Mouse (Mus musculus): ENCODE measurements at regions not wholly inside any gene's neighbourhood (a gene's known extent, or its start where the extent isn't known, plus 50 kb on each side); places are given as distances from the start of the nearest gene placed in this dataset.

DNA sequence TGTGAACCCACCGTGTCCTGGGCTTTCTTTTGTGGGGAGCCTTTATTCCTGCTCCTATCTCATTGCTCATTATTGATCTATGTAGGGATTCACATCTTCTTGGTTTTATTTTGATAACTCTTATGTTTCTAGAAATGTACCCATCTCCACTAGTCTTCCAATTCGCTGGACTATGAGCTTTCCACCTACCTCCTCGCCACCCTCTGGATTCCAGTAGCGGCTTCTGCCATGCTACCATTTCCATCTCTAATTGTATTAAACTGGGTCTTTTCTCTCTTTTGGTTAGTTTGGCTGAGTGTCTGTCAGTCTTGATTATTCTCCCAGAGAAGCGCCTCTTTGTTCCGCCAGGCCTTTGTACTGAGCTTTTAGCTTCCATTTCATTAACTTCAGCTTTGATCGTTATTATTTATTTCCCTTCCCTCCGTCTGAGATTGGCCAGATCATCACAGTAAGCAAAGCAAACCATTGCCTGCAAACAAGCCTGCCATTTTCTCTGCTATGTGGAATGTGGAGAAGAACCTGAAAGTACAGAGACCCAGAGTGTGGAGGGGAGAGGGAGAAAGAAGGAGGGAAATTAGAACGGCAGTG is 213.2 kb upstream of the Pabpc6 start:
- no peaks in the 10 kb centered on the region for H3K4me1 ChIP-seq
- H3K4me2 ChIP-seq (replicated peaks) = no peak overlapping the region
- H3K27ac ChIP-seq (replicated peaks) = no peak overlapping the region
- H3K27me3 ChIP-seq = no peaks in the 10 kb centered on the region
- H3K9ac ChIP-seq = no peak overlapping the region
- no peaks in the 10 kb centered on the region for H3K36me3 ChIP-seq
- no peaks in the 10 kb centered on the region for H3K9me3 ChIP-seq (replicated peaks)
- no peak for ATAC-seq (ENCODE audit: insufficient number of reproducible peaks, low FRiP score, low TSS enrichment, low read depth)
- 68% methylated on average over 9 of the region's 9 CpGs for WGBS
- H3K4me3 ChIP-seq (replicated peaks) = no peak overlapping the region

DNA sequence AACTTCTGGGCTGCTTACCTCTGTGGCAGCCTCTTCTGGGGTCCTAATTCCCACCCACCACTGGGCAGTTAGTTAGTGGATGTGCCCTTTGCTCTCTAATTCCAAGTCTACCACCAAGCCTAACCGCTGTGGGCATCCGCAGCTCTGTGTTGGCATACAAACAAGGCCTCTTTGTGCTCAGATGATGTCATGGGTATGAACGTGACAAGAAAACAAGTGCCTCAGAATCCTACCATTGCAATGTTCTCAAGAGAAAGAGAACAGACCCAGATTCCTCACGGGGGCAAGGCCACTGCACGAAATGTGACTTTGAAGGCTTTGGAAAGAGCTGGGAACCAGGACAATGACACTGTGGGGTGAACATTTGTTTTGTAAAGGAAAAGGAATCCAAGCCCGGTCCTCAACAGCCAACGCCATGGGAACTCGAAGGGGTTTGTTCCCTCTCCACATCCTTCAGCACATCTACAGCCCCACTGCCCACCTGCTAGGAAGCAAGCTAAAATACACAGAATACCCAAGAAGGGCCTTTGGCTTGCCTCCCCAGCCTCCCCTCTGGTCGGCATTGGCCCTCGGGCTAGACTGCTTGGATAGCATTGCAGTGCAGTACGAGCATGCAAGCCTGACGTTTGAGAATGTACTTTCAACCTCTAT is 210.2 kb upstream of the Pabpc6 start:
- WGBS = 72% methylated on average over 12 of the region's 12 CpGs
- Histone ChIP-seq H3K36me3 (no peaks in the 10 kb centered on the region), H3K9me3 (replicated peaks) (no peaks in the 10 kb centered on the region), H3K9ac (no peak overlapping the region), H3K4me3 (replicated peaks) (no peak overlapping the region), H3K27me3 (no peaks in the 10 kb centered on the region), H3K4me1 (no peaks in the 10 kb centered on the region), H3K27ac (replicated peaks) (no peak overlapping the region), H3K4me2 (replicated peaks) (no peak overlapping the region)
- no peak for ATAC-seq (ENCODE audit: insufficient number of reproducible peaks, low FRiP score, low TSS enrichment, low read depth)

DNA sequence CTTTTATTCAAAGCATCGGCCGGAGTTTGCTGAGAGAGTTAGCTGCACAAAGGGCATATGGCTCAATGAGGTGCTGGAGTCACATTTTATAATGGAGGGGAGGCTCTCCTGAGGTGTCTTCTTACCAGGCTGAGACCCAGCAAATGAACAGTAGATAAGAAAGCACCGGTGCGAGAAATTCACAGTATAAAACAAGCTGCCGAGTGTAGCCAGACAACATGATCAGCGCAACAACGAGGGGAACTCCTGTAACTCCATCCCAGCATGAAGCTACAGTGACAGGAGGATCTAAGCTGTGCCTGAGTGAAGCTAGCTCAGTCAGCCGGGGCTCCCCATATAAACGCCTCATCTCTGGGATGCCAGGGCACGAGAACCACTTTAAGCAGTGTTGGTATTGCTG is 204.2 kb upstream of the Pabpc6 start:
- no peaks in the 10 kb centered on the region for H3K9me3 ChIP-seq (replicated peaks)
- H3K36me3 ChIP-seq = no peaks in the 10 kb centered on the region
- no peak overlapping the region for H3K4me2 ChIP-seq (replicated peaks)
- WGBS = 76% methylated on average over 10 of the region's 10 CpGs
- H3K4me3 ChIP-seq (replicated peaks) = no peak overlapping the region
- H3K27me3 ChIP-seq = no peaks in the 10 kb centered on the region
- H3K9ac ChIP-seq = no peak overlapping the region
- ATAC-seq (ENCODE audit: insufficient number of reproducible peaks, low FRiP score, low TSS enrichment, low read depth) = no peak
- no peak overlapping the region for H3K27ac ChIP-seq (replicated peaks)
- no peaks in the 10 kb centered on the region for H3K4me1 ChIP-seq

DNA sequence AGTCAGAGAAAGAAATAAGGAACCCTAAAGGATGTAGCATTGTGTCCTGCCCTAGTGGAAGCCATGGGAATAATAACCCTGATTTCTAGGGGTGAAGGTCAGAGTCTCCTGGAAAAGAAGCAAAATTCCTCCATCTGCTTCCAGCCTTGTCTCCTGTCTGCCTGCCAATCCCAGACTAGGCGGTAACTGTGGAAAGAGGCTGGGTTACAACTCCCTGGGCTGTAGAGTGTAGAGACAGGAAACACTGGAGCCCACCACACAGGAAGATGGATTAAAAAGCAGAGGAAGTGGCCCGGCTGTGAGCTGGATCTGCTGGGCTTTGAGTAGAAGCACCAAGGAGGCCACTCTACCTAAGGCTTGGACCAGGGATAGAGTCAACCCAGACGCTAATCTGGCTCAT is 200.7 kb upstream of the Pabpc6 start:
- H3K9ac ChIP-seq = no peak overlapping the region
- no peak overlapping the region for H3K4me3 ChIP-seq (replicated peaks)
- H3K27ac ChIP-seq (replicated peaks) = no peak overlapping the region
- no peaks in the 10 kb centered on the region for H3K4me1 ChIP-seq
- 74% methylated on average over 3 of the region's 3 CpGs for WGBS
- H3K36me3 ChIP-seq = no peaks in the 10 kb centered on the region
- H3K27me3 ChIP-seq = no peaks in the 10 kb centered on the region
- H3K9me3 ChIP-seq (replicated peaks) = no peaks in the 10 kb centered on the region
- H3K4me2 ChIP-seq (replicated peaks) = no peak overlapping the region
- ATAC-seq (ENCODE audit: insufficient number of reproducible peaks, low FRiP score, low TSS enrichment, low read depth) = no peak

DNA sequence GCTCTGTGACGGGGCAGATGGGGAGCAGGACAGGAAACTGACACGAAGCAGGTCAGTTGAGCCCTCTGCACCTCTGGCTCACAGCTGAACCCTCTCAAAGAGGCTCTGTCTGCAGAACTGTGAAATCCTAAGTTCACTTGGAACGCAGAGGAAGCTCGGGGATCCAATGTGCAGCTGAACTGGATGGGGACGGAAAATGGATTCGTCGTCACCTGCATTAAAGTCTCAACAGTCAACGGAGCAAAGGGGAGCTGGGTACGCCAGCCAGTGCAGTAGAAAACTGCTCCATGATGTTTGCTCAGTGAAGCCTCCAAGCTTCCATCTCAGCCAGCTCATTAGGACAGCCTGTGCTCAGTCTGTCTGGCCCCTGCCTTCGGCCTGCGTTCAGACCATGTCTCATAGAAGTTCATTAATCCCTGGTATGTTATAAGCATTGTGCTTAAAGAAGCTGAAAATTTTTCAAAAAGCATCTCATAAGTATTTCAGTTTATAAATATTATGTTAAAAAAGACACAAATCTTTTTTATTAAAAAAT is 199.3 kb upstream of the Pabpc6 start:
- Histone ChIP-seq H3K4me1 (no peaks in the 10 kb centered on the region), H3K9ac (no peak overlapping the region), H3K4me3 (replicated peaks) (no peak overlapping the region), H3K4me2 (replicated peaks) (no peak overlapping the region), H3K27me3 (no peaks in the 10 kb centered on the region), H3K9me3 (replicated peaks) (no peaks in the 10 kb centered on the region), H3K27ac (replicated peaks) (no peak overlapping the region), H3K36me3 (no peaks in the 10 kb centered on the region)
- no peak for ATAC-seq (ENCODE audit: insufficient number of reproducible peaks, low FRiP score, low TSS enrichment, low read depth)
- 75% methylated on average over 11 of the region's 11 CpGs for WGBS

DNA sequence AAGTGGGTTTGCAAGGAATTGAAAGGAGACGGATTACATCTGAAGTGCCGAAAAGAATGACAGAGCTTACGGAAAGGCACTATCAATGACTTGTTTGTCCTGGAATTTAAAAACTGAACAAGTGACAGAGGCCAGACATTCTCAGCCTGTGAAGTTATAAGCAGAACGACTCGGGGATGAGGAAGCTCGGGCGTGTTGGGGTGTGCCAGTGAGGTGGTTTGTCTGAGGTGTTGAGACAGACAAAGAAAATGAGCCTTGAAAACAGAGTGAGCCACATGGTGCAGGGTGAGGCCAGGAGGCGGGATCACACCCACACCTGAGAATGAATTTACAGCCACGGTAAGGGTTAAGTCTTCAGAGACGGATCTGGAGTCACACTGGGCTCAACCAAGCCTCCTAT is 194.7 kb upstream of the Pabpc6 start:
- no peak overlapping the region for H3K27ac ChIP-seq (replicated peaks)
- H3K4me3 ChIP-seq (replicated peaks) = no peak overlapping the region
- no peaks in the 10 kb centered on the region for H3K9me3 ChIP-seq (replicated peaks)
- 61% methylated on average over 10 of the region's 10 CpGs for WGBS
- no peak for ATAC-seq (ENCODE audit: insufficient number of reproducible peaks, low FRiP score, low TSS enrichment, low read depth)
- H3K4me1 ChIP-seq = no peaks in the 10 kb centered on the region
- no peak overlapping the region for H3K9ac ChIP-seq
- H3K36me3 ChIP-seq = no peaks in the 10 kb centered on the region
- no peaks in the 10 kb centered on the region for H3K27me3 ChIP-seq
- H3K4me2 ChIP-seq (replicated peaks) = no peak overlapping the region

DNA sequence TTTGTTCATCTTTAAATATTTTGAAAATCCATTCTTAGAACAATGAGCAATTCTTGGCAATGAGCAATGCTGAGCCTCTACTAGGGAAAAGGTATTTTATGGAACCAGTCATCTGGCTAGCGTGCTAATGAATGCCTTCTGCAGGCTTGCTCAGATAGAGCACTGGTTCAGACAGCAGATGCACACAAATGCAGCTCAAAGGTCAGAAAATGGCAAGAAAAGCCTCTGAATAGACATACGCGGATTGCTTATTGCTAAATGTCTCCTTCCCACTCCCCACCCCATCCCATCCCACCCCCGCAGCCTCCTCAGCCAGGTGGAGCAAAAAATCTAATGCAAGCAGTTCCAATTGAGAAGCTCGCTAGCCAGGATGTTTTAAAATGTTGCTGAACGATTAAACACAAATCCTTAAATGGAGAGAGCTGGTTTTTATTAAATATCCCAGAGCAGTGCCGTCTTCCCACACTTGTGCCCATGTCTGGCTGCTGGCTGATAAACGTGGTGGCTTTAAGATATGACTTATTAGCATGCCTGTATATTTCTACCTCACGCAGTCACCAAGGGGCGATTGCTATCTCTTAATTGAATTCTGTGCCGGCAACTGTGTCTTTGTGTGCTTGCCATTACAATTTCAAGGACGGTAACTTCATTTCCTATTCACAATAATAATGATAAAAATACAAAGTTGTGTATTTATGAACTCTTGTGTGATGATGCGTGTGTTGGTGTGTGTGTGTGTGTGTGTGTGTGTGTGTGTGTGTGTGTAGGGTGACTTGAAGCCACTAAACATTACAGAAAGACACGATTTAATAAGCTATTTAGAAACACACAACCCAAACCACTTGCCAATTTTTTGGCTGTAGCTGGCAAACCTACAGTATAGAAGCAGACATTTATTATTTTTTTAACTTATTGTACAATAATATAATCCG is 192.7 kb upstream of the Pabpc6 start:
- ATAC-seq (ENCODE audit: insufficient number of reproducible peaks, low FRiP score, low TSS enrichment, low read depth) = no peak
- no peaks in the 10 kb centered on the region for H3K27me3 ChIP-seq
- no peaks in the 10 kb centered on the region for H3K36me3 ChIP-seq
- H3K9me3 ChIP-seq (replicated peaks) = no peaks in the 10 kb centered on the region
- no peak overlapping the region for H3K4me3 ChIP-seq (replicated peaks)
- H3K4me1 ChIP-seq = no peaks in the 10 kb centered on the region
- no peak overlapping the region for H3K9ac ChIP-seq
- 63% methylated on average over 15 of the region's 15 CpGs for WGBS
- no peak overlapping the region for H3K27ac ChIP-seq (replicated peaks)
- H3K4me2 ChIP-seq (replicated peaks) = no peak overlapping the region

DNA sequence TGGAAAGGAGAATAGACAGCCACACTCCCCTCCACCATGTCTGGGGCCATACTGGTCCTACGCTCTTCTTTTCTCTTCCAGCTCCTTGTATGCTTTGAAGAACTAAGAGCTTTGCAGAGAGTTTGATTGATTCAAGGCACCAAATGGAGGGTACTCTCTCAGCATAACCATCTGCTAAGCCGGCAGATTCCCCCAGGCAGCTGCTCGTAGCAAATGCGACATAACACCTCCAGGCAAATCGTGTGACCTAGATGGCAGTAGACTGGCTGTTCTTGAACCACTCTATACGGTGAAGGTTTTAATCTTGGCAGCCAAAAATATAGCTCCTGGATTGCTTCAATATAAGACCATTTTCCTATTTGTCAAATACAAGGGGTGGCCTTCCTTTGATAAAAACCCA is 191.8 kb upstream of the Pabpc6 start:
- Histone ChIP-seq H3K36me3 (no peaks in the 10 kb centered on the region), H3K27me3 (no peaks in the 10 kb centered on the region), H3K4me3 (replicated peaks) (no peak overlapping the region), H3K9me3 (replicated peaks) (0 out of 2 replicates have a peak, but pooled peaks cover 3% of the 10 kb centered on the region), H3K9ac (no peak overlapping the region), H3K27ac (replicated peaks) (no peak overlapping the region), H3K4me1 (no peaks in the 10 kb centered on the region), H3K4me2 (replicated peaks) (no peak overlapping the region)
- ATAC-seq (ENCODE audit: insufficient number of reproducible peaks, low FRiP score, low TSS enrichment, low read depth) = no peak
- 64% methylated on average over 6 of the region's 6 CpGs for WGBS

DNA sequence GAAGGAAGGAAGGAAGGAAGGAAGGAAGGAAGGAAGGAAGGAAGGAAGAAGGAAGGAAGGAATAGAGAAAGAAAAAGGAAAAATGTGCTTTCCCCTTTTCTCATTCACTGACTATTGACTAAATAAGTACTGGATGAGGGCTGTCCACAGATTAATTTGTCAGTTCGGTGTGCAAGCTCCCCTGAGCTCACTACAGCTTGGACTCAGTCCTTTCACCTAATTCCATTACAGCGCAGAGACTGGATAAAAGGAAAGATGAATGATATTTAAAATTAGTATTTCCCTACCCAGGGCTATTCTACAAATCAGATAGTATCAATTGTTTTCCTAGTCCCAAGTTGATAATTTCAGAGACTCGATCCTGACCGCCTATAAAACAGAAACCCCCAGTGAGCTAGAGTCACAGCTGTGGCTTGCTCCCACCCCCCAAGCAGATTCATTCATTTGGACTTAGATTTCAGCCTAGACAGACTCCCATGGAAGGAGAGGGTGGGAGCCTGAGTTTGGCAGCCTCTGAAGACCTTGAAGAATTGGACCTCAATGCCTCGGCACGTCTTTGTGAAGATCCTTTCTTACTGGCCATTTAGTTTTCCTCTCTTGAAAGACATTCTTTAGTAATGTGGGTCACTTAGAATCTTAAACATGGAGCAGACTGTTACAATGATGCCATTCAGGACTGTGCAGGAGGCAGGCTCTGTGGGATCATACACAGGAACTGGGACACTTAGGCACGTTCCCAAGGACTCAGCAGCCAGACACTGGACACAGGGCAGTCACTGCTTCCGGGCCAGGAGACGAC is 179.2 kb upstream of the Pabpc6 start:
- WGBS = 49% methylated on average over 9 of the region's 9 CpGs
- Histone ChIP-seq H3K36me3 (no peaks in the 10 kb centered on the region), H3K9me3 (replicated peaks) (no peaks in the 10 kb centered on the region), H3K4me1 (no peaks in the 10 kb centered on the region), H3K9ac (no peak overlapping the region), H3K27ac (replicated peaks) (no peak overlapping the region), H3K4me2 (replicated peaks) (no peak overlapping the region), H3K4me3 (replicated peaks) (no peak overlapping the region), H3K27me3 (no peaks in the 10 kb centered on the region)
- ATAC-seq (ENCODE audit: insufficient number of reproducible peaks, low FRiP score, low TSS enrichment, low read depth) = no peak

DNA sequence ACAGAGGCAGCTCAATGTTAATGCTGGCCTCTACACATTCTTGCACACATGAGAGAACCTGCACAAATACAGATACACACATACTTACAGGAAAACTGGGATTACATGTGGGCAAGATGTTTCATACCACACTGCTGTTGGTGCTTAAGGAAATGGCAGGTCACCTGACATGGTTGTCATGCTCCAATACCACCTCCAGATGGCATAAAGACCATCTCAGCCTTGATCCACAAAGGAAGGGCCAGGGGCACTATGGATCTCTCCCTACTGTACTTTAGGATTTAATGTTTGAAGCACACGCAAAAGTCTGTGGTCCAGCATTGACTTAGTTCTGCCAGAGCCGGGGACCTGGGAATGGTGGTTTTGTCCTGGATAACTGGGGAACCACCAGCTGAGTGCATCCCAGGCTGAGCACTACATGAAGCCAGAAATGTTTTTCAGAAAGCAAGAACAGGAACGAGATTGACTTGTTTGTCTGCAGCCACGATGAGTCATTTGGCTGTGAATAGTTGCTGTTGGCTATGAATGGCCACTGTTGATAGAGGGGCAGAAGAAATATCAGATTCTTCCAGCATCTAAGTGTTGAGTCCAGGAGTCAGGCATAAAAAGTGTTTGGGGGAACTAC is 176.0 kb upstream of the Pabpc6 start:
- H3K9me3 ChIP-seq (replicated peaks) = no peaks in the 10 kb centered on the region
- H3K36me3 ChIP-seq = no peaks in the 10 kb centered on the region
- no peak for ATAC-seq (ENCODE audit: insufficient number of reproducible peaks, low FRiP score, low TSS enrichment, low read depth)
- no peak overlapping the region for H3K9ac ChIP-seq
- H3K27me3 ChIP-seq = no peaks in the 10 kb centered on the region
- no peak overlapping the region for H3K4me3 ChIP-seq (replicated peaks)
- 63% methylated on average over 4 of the region's 4 CpGs for WGBS
- H3K4me1 ChIP-seq = no peaks in the 10 kb centered on the region
- H3K27ac ChIP-seq (replicated peaks) = no peak overlapping the region
- no peak overlapping the region for H3K4me2 ChIP-seq (replicated peaks)

All from embryonic facial prominence, embryonic 15.5 days (tissue).